Mouse (Mus musculus) liver, embryonic 12.5 days (tissue): ENCODE data around the gene A930004D18Rik. TPM values are rescaled to one million over a fixed set of nuclear protein-coding genes. Genes with fewer than 3 reads are reported as not detected.
"Not testable (repeated sequence)": the region's sequence is repeated elsewhere in the genome, so short reads cannot be mapped to it uniquely, and the experiment has no call there.

ENCODE experiments used
- ATAC-seq: fragments of 200-750 bp; cut with Nextera tagmentation; 2 replicates; pipeline ENCODE4 v1.8.0; 2017; ENCODE audit warnings: moderate number of reproducible peaks, mild to moderate bottlenecking, moderate library complexity
- H3K27ac ChIP-seq: fragments of 300-500 bp; sonication (generic); 2 replicates; pipeline ENCODE4 v1.5.1; 2016; ENCODE audit warnings: mild to moderate bottlenecking
- H3K27me3 ChIP-seq: fragments of 300-500 bp; sonication (generic); replicated peaks from 2 replicates; pipeline ENCODE4 v1.6.1; 2016; ENCODE audit warnings: mild to moderate bottlenecking, moderate library complexity
- H3K36me3 ChIP-seq: fragments of 300-500 bp; sonication (generic); 2 replicates; pipeline ENCODE4 v1.6.1; 2016; ENCODE audit warnings: mild to moderate bottlenecking, moderate library complexity
- H3K4me1 ChIP-seq: fragments of 300-500 bp; sonication (generic); 2 replicates; pipeline ENCODE4 v1.6.1; 2016
- H3K4me2 ChIP-seq: fragments of 300-500 bp; sonication (generic); 2 replicates; pipeline ENCODE4 v1.6.1; 2016; ENCODE audit warnings: mild to moderate bottlenecking, moderate library complexity
- H3K4me3 ChIP-seq: fragments of 300-500 bp; sonication (generic); 2 replicates; pipeline ENCODE4 v1.5.1; 2016; ENCODE audit warnings: mild to moderate bottlenecking, moderate library complexity
- H3K9ac ChIP-seq: fragments of 300-500 bp; sonication (generic); 2 replicates; pipeline ENCODE4 v1.6.1; 2016; ENCODE audit warnings: mild to moderate bottlenecking, moderate library complexity
- H3K9me3 ChIP-seq: fragments of 300-500 bp; sonication (generic); replicated peaks from 2 replicates; pipeline ENCODE4 v1.6.1; 2016; ENCODE audit warnings: mild to moderate bottlenecking, moderate library complexity
- WGBS: fragments of 180-500 bp; shearing (Covaris S2); methylation state at CpG from one replicate; pipeline ENCODE4 v1.1.7; 2016; ENCODE audit not compliant: insufficient replicate concordance; 5-methylcytosine and 5-hydroxymethylcytosine counted together
- microRNA-seq: library from miRNA; unstranded; fragments of <30 nt; microRNA quantifications from one replicate; pipeline ENCODE4, GENCODE M21; 2017
- polyA plus RNA-seq: library from polyadenylated mRNA; unstranded; fragments of >200 nt; fragmentation: Nextera tagmentation; extraction: Ambion mirVana; gene quantifications from 2 replicates; pipeline ENCODE4 v1.2.1, GENCODE M21; 2016

A930004D18Rik gene
- polyA plus RNA-seq, 1 experiment from 2014 or later: 2.8 TPM

DNA sequence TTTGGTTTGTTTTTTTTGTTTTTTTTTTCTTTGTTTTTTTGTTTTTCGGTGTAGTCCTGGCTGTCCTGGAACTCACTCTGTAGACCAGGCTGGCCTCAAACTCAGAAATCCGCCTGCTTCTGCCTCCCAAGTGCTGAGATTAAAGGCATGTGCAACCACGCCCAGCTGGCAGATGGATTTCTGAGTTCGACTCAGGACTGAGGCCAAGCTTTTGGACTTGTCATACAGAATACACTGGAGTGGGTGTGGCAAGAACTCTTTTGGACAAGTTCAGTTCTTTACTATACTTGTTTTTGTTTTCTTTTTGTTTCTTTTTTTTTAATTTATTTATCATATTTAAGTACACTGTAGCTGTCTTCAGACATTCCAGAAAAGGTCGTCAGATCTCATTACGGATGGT lies 58.8 kb downstream of the A930004D18Rik start:
- ATAC-seq: no peak
- 66% methylated on average over 6 of the region's 6 CpGs for WGBS
- Histone ChIP-seq H3K4me3 (no peak overlapping the region), H3K4me1 (no peaks in the 10 kb centered on the region), H3K27ac (no peak overlapping the region), H3K27me3 (no peaks in the 10 kb centered on the region), H3K36me3 (no peaks in the 10 kb centered on the region), H3K4me2 (no peak overlapping the region), H3K9ac (no peak overlapping the region), H3K9me3 (no peaks in the 10 kb centered on the region)

- not testable (repeated sequence) for ATAC-seq, H3K36me3 ChIP-seq, H3K4me3 ChIP-seq, H3K9me3 ChIP-seq, H3K4me1 ChIP-seq, H3K27ac ChIP-seq, H3K4me2 ChIP-seq, H3K27me3 ChIP-seq, H3K9ac ChIP-seq
- 67% methylated on average over 7 of the region's 7 CpGs for WGBS
Observed at GRCm38 (mm10) chr2:17978251-17978650, 59.3 kb downstream of the A930004D18Rik start.

GRCm38 (mm10) chr2:17977645-17978044 lies 59.9 kb downstream of the A930004D18Rik start:
- H3K36me3 ChIP-seq, H3K4me3 ChIP-seq, H3K27ac ChIP-seq, H3K9me3 ChIP-seq, H3K27me3 ChIP-seq, H3K4me1 ChIP-seq, ATAC-seq, H3K4me2 ChIP-seq, H3K9ac ChIP-seq: not testable (repeated sequence)

- no peak overlapping the region for H3K9ac ChIP-seq
- no peak for ATAC-seq
- H3K4me1 ChIP-seq: no peaks in the 10 kb centered on the region
- no peaks in the 10 kb centered on the region for H3K36me3 ChIP-seq
- no peak overlapping the region for H3K27ac ChIP-seq
- WGBS: 43% methylated on average over 4 of the region's 4 CpGs
- no peaks in the 10 kb centered on the region for H3K9me3 ChIP-seq
- H3K4me3 ChIP-seq: no peak overlapping the region
- no peaks in the 10 kb centered on the region for H3K27me3 ChIP-seq
- no peak overlapping the region for H3K4me2 ChIP-seq
Observed at GRCm38 (mm10) chr2:17975601-17976327, 61.8 kb downstream of the A930004D18Rik start.

Small RNA genes within 50 kb of the gene (microRNA-seq; reads per million reads assigned to microRNA genes)
- gene Mir7655: 9.8 reads per million, percentile 22 among the genes with 10 or more reads in this experiment

Other genes starting within 250 kb of the A930004D18Rik start
- gene H2al2a, start 40.8 kb downstream of the A930004D18Rik start, polyA plus RNA-seq: not detected in 2 replicates
- gene Skida1, start 11.3 kb upstream of the A930004D18Rik start, polyA plus RNA-seq: 1.0 and 1.2 TPM in 2 replicates
- gene Mllt10, start 17.5 kb upstream of the A930004D18Rik start, polyA plus RNA-seq: 39.2 and 40.1 TPM in 2 replicates